Mouse (Mus musculus): ENCODE data around the gene Rbms1. TPM values are rescaled to one million over a fixed set of nuclear protein-coding genes. Genes with fewer than 3 reads are reported as not detected.
A peak's percentile ranks its signal among the peaks of the same experiment; 100 is the strongest.

Gene Rbms1
- polyA plus RNA-seq (2012; rRNA removed), result 252 and 262 TPM in 2 replicates

DNA sequence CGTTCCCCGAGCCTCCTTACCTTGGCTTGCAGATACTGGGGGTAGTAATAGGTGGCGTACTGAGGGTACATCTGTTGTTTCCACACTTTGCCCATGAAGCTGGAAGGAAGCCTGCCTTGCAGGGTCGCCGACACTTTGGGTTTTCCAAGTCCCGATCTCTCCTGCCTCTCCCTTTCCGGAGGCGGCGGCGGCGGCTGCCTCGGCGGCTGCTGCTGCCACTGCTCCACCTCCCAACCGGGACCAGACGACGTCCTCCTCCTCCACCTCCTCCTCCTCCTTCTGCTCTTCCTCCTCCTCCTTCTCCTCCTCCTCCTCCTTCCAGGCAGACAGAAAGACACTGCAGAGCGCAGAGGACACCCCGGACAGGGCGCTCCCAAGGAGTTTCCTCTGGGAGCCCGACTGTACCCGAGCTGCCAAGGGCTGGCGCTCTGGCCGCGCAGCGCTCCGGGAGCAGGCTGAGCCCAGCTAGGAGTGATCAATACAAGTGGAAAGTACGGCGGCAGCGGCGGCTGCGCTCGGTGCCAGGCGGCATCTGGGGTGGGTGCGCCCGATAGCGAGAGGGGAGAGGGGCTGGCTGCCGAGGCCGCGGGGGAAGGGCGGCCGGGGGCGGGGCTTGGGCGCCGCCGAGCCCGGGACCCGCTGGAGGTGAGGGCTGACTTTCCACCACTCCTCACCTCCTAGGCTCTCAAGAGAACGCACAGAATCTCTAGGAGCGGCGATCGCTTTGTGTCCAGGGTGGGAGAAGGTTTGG, at the start of gene Rbms1:
TSS of gene Rbms1 (minus strand) at position 522 of the 751 bp plus-strand sequence.
- DNase-seq, result peak; percentile 81
- peak within 1 kb of the TSS; percentile 94 for H3K4me3 ChIP-seq (replicated peaks; ENCODE audit: extremely low read depth, low read depth, low read length)
- peaks cover 8% of the 10 kb centered on the region for H3K4me1 ChIP-seq (ENCODE audit: control insufficient read depth, insufficient read depth, low read length)
- under 1% methylated on average over 51 of the region's 51 CpGs for WGBS
- TF ChIP-seq POLR2A (IDR thresholded peaks at IDR 0.05; ENCODE audit: borderline replicate concordance, extremely low read depth, low read depth, low read length) (peak; percentile 76; the same call in 1 of the 2 replicates), CTCF (IDR thresholded peaks at IDR 0.05; ENCODE audit: insufficient read depth, low read length) (no peak)

DNA sequence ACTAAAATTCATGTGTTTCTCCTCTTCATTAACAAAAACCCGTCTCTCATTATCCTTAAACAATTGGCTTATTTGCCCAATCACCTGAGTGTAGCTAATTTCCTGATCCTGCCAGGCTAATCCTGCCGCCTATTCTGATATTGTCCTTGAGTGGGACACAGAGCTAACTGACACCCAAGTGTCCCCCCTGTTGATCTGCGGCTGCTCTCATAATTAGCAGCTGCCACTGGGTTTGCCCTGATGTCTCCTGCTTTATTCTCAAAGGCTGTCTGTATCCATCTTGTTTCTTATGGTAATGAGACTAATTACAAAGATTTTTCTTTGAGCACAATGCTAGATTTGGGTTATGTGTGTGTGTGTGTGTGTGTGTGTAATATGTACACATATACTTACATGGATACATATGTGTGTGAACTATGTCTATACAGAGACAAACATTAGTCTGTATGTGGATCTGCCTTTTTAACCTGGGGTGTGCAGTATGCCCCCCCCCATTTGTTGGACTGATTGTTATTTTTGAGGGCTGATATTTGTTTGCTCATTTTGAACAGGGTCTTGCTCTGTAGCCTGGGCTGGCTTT, 49.3 kb upstream of the Rbms1 start:
- TF ChIP-seq CTCF (IDR thresholded peaks at IDR 0.05; ENCODE audit: insufficient read depth, low read length) (no peak), POLR2A (IDR thresholded peaks at IDR 0.05; ENCODE audit: borderline replicate concordance, extremely low read depth, low read depth, low read length) (no peak)
- 87% methylated on average over 3 of the region's 3 CpGs for WGBS
- H3K4me1 ChIP-seq (ENCODE audit: control insufficient read depth, insufficient read depth, low read length), result no peaks in the 10 kb centered on the region; the same call in 1 of the 2 replicates

DNA sequence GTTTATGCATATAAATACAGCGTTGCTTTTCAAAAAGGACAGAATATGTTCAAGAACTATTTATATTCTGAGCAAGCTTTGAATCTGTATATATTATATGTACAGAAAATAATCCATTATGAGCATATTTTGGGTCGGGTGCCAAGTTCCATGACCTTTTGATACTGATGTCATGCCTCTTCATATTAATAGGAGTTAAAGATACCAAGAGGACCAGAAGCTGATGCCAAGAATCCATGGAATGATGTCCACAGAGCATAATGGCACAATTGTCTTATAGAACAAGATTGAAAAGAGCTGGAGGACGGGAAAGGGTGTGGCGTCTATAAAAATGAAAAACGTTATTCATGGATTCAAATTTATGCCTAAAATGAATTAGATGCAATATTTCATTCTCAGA, 23.3 kb upstream of the Rbms1 start:
- 59% methylated on average over 5 of the region's 5 CpGs for WGBS
- Histone ChIP-seq H3K4me3 (replicated peaks; ENCODE audit: extremely low read depth, low read depth, low read length) (no peak overlapping the region), H3K4me1 (ENCODE audit: control insufficient read depth, insufficient read depth, low read length) (no peaks in the 10 kb centered on the region)
- TF ChIP-seq POLR2A (IDR thresholded peaks at IDR 0.05; ENCODE audit: borderline replicate concordance, extremely low read depth, low read depth, low read length) (no peak), CTCF (IDR thresholded peaks at IDR 0.05; ENCODE audit: insufficient read depth, low read length) (no peak)
- DNase-seq, result no peak

More for the DNA sequence above, 49.3 kb upstream of the Rbms1 start:
- H3K4me3 ChIP-seq (replicated peaks; ENCODE audit: extremely low read depth, low read depth, low read length), result no peak overlapping the region
- DNase-seq, result no peak

DNA sequence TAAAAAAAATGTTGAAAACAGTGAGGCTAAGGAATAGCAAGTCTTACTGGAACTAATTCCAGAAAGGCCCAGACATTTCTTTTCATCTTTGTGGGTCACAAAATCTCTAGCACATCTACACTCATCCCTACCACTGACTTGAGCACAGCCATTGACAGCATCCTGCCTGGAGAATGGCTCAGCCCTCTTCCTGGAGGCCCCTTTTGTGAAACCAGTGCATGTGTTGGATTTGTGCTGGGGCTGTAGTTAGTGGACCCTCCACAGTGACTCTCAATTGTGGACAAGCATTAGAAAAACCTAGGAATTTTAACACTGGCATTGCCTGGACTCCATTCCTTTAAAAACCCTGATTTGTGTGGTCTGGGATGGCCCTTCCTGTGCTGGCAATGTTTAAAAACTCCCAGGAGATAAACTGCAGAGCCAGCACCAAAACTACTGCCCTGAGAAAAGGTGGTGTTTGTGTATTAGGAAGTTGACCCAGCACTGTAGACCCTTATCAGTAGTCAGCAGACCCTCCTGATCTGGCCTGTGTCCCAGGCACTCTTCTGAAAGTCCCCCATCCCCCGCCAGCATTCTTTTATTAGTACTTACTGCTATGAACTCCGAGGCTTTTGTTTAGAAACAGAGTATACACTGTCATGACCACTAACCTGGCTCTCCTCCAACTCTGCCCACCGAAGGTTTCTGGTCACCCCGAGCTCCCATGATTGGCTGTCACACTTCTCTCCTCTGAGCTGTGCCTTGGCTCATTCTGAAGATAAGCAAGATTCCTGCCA, 15.7 kb upstream of the Rbms1 start:
- Histone ChIP-seq H3K4me3 (replicated peaks; ENCODE audit: extremely low read depth, low read depth, low read length) (no peak overlapping the region), H3K4me1 (ENCODE audit: control insufficient read depth, insufficient read depth, low read length) (peaks cover 5% of the 10 kb centered on the region)
- 16% methylated on average over 4 of the region's 4 CpGs for WGBS
- peak; percentile 53 for DNase-seq
- TF ChIP-seq CTCF (IDR thresholded peaks at IDR 0.05; ENCODE audit: insufficient read depth, low read length) (no peak), POLR2A (IDR thresholded peaks at IDR 0.05; ENCODE audit: borderline replicate concordance, extremely low read depth, low read depth, low read length) (no peak)

DNA sequence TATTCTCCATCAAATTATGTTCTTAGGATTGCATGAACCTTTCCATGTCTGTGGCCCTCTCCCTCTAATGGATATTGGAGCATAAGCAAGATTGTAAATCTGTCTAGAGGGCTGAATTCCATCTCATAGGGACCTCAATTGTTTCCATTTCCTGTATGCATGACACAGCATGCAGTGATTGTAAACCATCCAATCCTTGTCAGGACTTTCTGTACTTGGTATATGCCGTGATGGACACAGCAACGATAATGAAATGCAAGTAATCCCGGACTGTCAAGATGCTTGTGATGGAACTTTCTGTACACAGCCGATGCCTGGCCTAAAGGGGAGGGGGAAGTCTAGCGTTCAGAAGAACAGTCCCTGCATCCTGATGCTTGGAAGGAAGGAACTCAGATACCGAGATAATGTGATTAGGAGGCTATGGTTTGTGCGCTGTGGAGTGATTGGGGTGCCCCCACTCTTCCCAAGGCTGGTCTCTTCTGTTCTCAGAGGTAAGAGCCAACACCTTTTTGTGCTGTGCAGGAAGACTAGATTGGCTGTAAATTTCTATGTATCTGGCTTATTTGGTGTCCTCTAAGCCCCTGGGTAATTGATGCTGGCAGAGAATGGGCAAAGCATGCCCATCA, 9.3 kb upstream of the Rbms1 start:
- TF ChIP-seq POLR2A (IDR thresholded peaks at IDR 0.05; ENCODE audit: borderline replicate concordance, extremely low read depth, low read depth, low read length), result no peak
- no peak for TF ChIP-seq CTCF (IDR thresholded peaks at IDR 0.05; ENCODE audit: insufficient read depth, low read length)
- WGBS, result 44% methylated on average over 7 of the region's 7 CpGs
- Histone ChIP-seq H3K4me1 (ENCODE audit: control insufficient read depth, insufficient read depth, low read length) (no peaks in the 10 kb centered on the region), H3K4me3 (replicated peaks; ENCODE audit: extremely low read depth, low read depth, low read length) (peak overlapping the region; percentile 46)
- DNase-seq, result no peak

DNA sequence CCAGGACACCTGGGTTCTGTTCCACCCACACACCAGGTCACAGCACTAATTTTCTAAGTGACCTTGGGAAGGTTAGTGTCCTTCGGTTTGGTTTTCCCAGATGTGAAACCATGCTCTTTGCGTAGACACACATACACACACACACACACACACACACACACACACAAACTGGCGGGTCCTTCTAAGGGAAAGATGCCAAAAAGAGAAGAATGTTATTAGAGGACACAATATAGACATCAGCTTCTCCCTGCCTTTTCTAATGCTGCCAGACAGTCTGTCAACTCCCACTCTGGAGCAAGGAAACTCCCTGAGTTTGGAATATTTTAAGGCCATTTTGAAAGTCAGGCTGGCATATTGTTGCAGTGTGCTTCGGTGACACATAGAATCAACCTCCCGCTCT, 624 bp upstream of the Rbms1 start:
- DNase-seq, result no peak

DNA sequence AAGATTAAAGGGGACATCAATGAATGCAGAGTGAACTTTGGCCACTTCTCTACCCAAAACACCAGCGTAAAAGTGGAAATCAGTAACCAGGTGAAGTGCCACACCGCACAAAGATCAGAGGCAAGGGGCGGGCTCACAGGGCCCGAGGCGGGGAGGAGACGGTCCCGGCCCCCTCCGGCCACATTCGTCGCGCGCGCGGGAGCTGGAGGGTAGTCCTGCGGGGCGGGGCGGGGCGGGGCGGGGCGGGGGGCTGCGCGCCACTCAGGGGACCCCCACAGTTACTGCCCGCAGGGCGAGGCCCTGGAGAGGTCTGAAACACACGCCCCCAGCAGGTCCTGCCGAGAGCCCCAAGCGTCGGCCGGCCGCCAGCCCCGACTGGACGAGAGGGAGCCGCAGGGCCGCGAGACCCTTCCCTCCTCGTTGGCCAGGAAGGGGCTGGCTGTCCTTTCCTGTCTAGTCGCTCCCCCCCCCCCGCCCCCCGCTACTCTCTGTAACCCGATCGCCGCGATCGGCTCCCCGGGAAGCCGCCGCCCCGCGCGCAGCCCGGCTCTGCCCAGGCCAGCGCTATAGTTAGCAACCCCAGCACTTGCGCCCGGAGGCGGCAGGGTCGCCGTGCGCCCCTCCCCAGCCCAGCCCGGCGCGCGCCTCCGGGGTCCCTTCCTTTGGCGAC, 856 bp downstream of the Rbms1 start:
- under 1% methylated on average over 50 of the region's 64 CpGs for WGBS
- Histone ChIP-seq H3K4me3 (replicated peaks; ENCODE audit: extremely low read depth, low read depth, low read length) (peak overlapping the region; percentile 94), H3K4me1 (ENCODE audit: control insufficient read depth, insufficient read depth, low read length) (peaks cover 8% of the 10 kb centered on the region)
- TF ChIP-seq CTCF (IDR thresholded peaks at IDR 0.05; ENCODE audit: insufficient read depth, low read length) (no peak), POLR2A (IDR thresholded peaks at IDR 0.05; ENCODE audit: borderline replicate concordance, extremely low read depth, low read depth, low read length) (0 out of 2 replicates have a peak, but pooled peaks have one; percentile 11)
- DNase-seq, result peak; percentile 61

More for the DNA sequence above, 624 bp upstream of the Rbms1 start:
- H3K4me1 ChIP-seq (ENCODE audit: control insufficient read depth, insufficient read depth, low read length), result peaks cover 8% of the 10 kb centered on the region
- H3K4me3 ChIP-seq (replicated peaks; ENCODE audit: extremely low read depth, low read depth, low read length), result peak overlapping the region; percentile 94
- WGBS, result 12% methylated on average over 5 of the region's 5 CpGs
- no peak for TF ChIP-seq CTCF (IDR thresholded peaks at IDR 0.05; ENCODE audit: insufficient read depth, low read length)
- TF ChIP-seq POLR2A (IDR thresholded peaks at IDR 0.05; ENCODE audit: borderline replicate concordance, extremely low read depth, low read depth, low read length), result no peak

DNA sequence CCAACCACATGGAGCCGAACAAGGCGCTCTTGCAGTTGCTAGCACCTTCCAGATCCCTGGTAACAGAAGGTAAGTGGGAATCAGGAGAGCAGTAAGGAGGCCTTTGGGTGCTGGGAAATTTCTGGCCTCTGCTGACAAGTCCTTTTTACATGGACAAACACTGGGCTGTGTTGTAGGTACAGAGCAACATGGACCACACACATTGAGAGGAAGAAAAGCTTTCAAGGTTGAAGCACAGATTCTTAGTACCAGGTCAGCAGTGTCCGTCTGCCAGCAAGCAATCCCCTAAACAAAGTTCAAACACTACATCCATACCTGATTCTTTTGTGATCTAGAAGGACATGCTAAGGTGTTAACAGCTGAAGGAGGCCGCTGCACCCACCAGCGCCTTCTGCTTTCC, 1.7 kb downstream of the Rbms1 start:
- H3K4me3 ChIP-seq (replicated peaks; ENCODE audit: extremely low read depth, low read depth, low read length), result peak overlapping the region; percentile 94
- 22% methylated on average over 5 of the region's 5 CpGs for WGBS
- no peak for TF ChIP-seq POLR2A (IDR thresholded peaks at IDR 0.05; ENCODE audit: borderline replicate concordance, extremely low read depth, low read depth, low read length)
- no peak for TF ChIP-seq CTCF (IDR thresholded peaks at IDR 0.05; ENCODE audit: insufficient read depth, low read length)
- DNase-seq, result no peak
- H3K4me1 ChIP-seq (ENCODE audit: control insufficient read depth, insufficient read depth, low read length), result peaks cover 8% of the 10 kb centered on the region
